Mouse (Mus musculus) embryonic fibroblast, embryonic 13.5 days (primary cell): ENCODE measurements around the gene Txlna.

Experiments
- CTCF ChIP-seq: IDR thresholded peaks from 2 replicates; pipeline ENCODE4 v1.5.1; 2011; ENCODE audit warnings: mild to moderate bottlenecking, control low read depth, low read length, moderate library complexity, borderline replicate concordance; ENCODE audit not compliant: insufficient read depth
- POLR2A ChIP-seq: IDR thresholded peaks from 2 replicates; pipeline ENCODE4 v1.6.1; 2011; ENCODE audit warnings: low read depth, mild to moderate bottlenecking, control low read depth, low read length, moderate library complexity

DNA sequence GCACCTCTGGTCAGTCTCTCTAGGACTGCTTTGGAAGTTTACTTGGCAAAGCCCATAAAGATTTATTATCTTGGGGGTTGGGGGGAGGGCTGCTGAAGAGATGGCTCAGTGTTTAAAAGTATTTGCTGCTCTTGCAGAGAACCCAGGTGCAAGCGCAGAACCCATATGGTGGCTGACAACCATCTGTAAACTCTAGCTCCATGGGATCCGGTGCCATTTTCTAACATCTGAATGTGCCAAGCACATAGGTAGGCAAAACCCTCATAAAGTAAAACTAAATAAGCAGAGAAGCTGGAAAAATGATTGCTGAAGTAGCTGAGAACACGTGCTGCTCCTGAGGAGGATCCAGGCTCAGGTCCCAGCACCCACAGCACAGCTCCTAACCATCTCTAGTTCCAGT, 20.7 kb upstream of the Txlna start:
- TF ChIP-seq CTCF (no peak), POLR2A (no peak)
